In the genomic region with DNA sequence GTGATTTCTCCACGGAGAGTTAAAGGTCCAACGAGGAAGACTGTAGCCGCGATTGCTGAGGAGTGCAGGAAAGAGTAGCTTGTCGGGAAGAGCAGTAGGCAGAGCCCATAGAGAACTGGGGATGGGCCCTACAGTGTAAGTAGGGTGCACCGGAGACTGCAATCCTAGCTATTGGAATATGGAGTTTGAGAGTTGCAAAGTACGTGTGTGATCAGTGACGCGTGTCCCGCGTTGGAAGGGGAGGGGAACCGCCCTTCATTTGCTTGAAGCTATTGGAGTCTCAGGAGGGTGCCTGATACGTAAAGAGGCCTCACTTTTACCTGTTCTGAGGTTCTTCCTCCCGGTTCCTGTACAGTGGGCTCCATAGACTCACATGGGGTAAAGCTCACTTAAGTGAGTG, we compare ENCODE assay signal across 8 mouse cellular contexts. TPM values are rescaled to one million over a fixed set of nuclear protein-coding genes. Genes with fewer than 3 reads are reported as not detected.
DNase-seq lines count a peak whose midpoint lies in the region; ATAC-seq and TF ChIP-seq lines count a peak whose summit lies in the region.

No protein-coding gene starts in this region.

- H3K9ac ChIP-seq in heart, embryonic 11.5 days (ENCODE audit: low read depth, low read length) = peak overlapping the region; percentile 88; the same call in 1 of the 2 replicates
- peak overlapping the region; percentile 79 for H3K9ac ChIP-seq in ES-Bruce4 (ENCODE audit: low read depth, poor library complexity, severe bottlenecking)
- H3K9ac ChIP-seq in hindbrain, embryonic 11.5 days (ENCODE audit: low read depth, low read length) = peak overlapping the region; percentile 77
- peak overlapping the region; percentile 91 for H3K9ac ChIP-seq in liver, postnatal 0 days (replicated peaks)

- H3K9me3 ChIP-seq in heart, embryonic 11.5 days (replicated peaks; ENCODE audit: control insufficient read depth, low read length) = no peaks in the 10 kb centered on the region
- H3K9me3 ChIP-seq in ES-Bruce4 (replicated peaks; ENCODE audit: control insufficient read depth, insufficient read depth, low read length, poor library complexity, severe bottlenecking) = no peaks in the 10 kb centered on the region
- H3K9me3 ChIP-seq in hindbrain, embryonic 11.5 days (ENCODE audit: control insufficient read depth, low read length) = no peaks in the 10 kb centered on the region
- H3K9me3 ChIP-seq in liver, postnatal 0 days (ENCODE audit: low read length) = no peaks in the 10 kb centered on the region

- no peaks in the 10 kb centered on the region for H3K27me3 ChIP-seq in heart, embryonic 11.5 days (ENCODE audit: control insufficient read depth, insufficient read depth, low read length)
- H3K27me3 ChIP-seq in ES-Bruce4 (ENCODE audit: control insufficient read depth, insufficient read depth, low read length, poor library complexity, severe bottlenecking) = no peaks in the 10 kb centered on the region
- peaks cover 6% of the 10 kb centered on the region; the same call in 1 of the 2 replicates for H3K27me3 ChIP-seq in hindbrain, embryonic 11.5 days (ENCODE audit: control insufficient read depth, insufficient read depth, low read length)
- no peaks in the 10 kb centered on the region for H3K27me3 ChIP-seq in liver, postnatal 0 days (ENCODE audit: insufficient read depth, low read length)

- 36% methylated on average over 14 of the region's 14 CpGs for WGBS in heart, embryonic 11.5 days (ENCODE audit: insufficient replicate concordance)
- 25% methylated on average over 14 of the region's 14 CpGs for WGBS in hindbrain, embryonic 11.5 days
- WGBS in liver, postnatal 0 days (ENCODE audit: insufficient replicate concordance) = 22% methylated on average over 14 of the region's 14 CpGs

- peak overlapping the region; percentile 87 for H3K4me2 ChIP-seq in heart, embryonic 11.5 days
- H3K4me2 ChIP-seq in hindbrain, embryonic 11.5 days (replicated peaks; ENCODE audit: low read depth, low read length) = peak overlapping the region; percentile 83
- peak overlapping the region; percentile 100 for H3K4me2 ChIP-seq in liver, postnatal 0 days (ENCODE audit: low read depth, low read length)

- no peak for TF ChIP-seq EP300 in ES-Bruce4 (IDR thresholded peaks at IDR 0.05; ENCODE audit: insufficient read depth, low read depth, low read length)
- TF ChIP-seq EP300 in liver, postnatal 0 days (IDR thresholded peaks at IDR 0.05; ENCODE audit: low read depth) = no peak

- H3K4me3 ChIP-seq in heart, embryonic 11.5 days (ENCODE audit: low read depth, low read length) = peak overlapping the region; percentile 76
- peak overlapping the region; percentile 82 for H3K4me3 ChIP-seq in ES-Bruce4 (ENCODE audit: low read depth, low read length)
- peak overlapping the region; percentile 64 for H3K4me3 ChIP-seq in hindbrain, embryonic 11.5 days (ENCODE audit: low read depth, low read length)
- H3K4me3 ChIP-seq in liver, postnatal 0 days (ENCODE audit: low read depth, low read length) = peak overlapping the region; percentile 95

- TF ChIP-seq CTCF in ES-Bruce4 (IDR thresholded peaks at IDR 0.05; ENCODE audit: low read depth, low read length) = no peak
- no peak for TF ChIP-seq CTCF in liver, postnatal 0 days (IDR thresholded peaks at IDR 0.05; ENCODE audit: low read depth)

- peaks cover 11% of the 10 kb centered on the region for H3K4me1 ChIP-seq in heart, embryonic 11.5 days (ENCODE audit: control insufficient read depth, insufficient read depth, low read length)
- H3K4me1 ChIP-seq in ES-Bruce4 (ENCODE audit: control insufficient read depth, insufficient read depth, low read length) = no peaks in the 10 kb centered on the region
- peaks cover 6% of the 10 kb centered on the region for H3K4me1 ChIP-seq in hindbrain, embryonic 11.5 days (replicated peaks; ENCODE audit: control insufficient read depth, insufficient read depth, low read length)
- H3K4me1 ChIP-seq in liver, postnatal 0 days (ENCODE audit: insufficient read depth) = peaks cover 28% of the 10 kb centered on the region

- TF ChIP-seq POLR2A in ES-Bruce4 (IDR thresholded peaks at IDR 0.05; ENCODE audit: insufficient read depth, low read length) = no peak

- no peak for ATAC-seq in heart, embryonic 11.5 days (replicated peaks; ENCODE audit: insufficient number of reproducible peaks, low FRiP score, low TSS enrichment)
- ATAC-seq in hindbrain, embryonic 11.5 days (ENCODE audit: low FRiP score) = no peak
- ATAC-seq in liver, postnatal 0 days = peak; percentile 47

- no peak for DNase-seq in heart, postnatal 4 days
- no peak for DNase-seq in hindbrain, embryonic 11.5 days (ENCODE audit: low spot score)
- DNase-seq in liver, postnatal 0 days = peak; percentile 49
- no peak for DNase-seq in gastrocnemius, postnatal 10 days
- no peak for DNase-seq in left cerebral cortex, adult 11 months (ENCODE audit: low spot score)
- no peak for DNase-seq in layer of hippocampus, adult 9-11 months

- H3K36me3 ChIP-seq in heart, embryonic 11.5 days (ENCODE audit: control insufficient read depth, insufficient read depth, low read length) = peaks cover 9% of the 10 kb centered on the region
- H3K36me3 ChIP-seq in ES-Bruce4 (ENCODE audit: control insufficient read depth, insufficient read depth, low read length, poor library complexity, severe bottlenecking) = 0 out of 2 replicates have a peak, but pooled peaks cover 2% of the 10 kb centered on the region
- no peaks in the 10 kb centered on the region for H3K36me3 ChIP-seq in hindbrain, embryonic 11.5 days (ENCODE audit: control insufficient read depth, insufficient read depth, low read length)
- peaks cover 10% of the 10 kb centered on the region for H3K36me3 ChIP-seq in liver, postnatal 0 days (replicated peaks; ENCODE audit: insufficient read depth, low read length)

- no peak overlapping the region for H3K27ac ChIP-seq in heart, embryonic 11.5 days (ENCODE audit: low read depth, low read length)
- H3K27ac ChIP-seq in ES-Bruce4 (ENCODE audit: insufficient read depth, low read length) = no peak overlapping the region
- H3K27ac ChIP-seq in hindbrain, embryonic 11.5 days (ENCODE audit: low read depth, low read length) = no peak overlapping the region
- H3K27ac ChIP-seq in liver, postnatal 0 days (ENCODE audit: low read depth) = peak overlapping the region; percentile 78

RNA-seq across cellular contexts. Expression of a gene that starts 1.2 kb away (rescaled TPM):
- polyA plus RNA-seq in heart, embryonic 11.5 days (2014; fragmentation: Nextera tagmentation; extraction: Ambion mirVana) = 51.1 and 53.7 TPM in 2 replicates
- 10 to 100 TPM; 28.4 to 32.9 TPM for total RNA-seq in heart, postnatal 4 days (2021)
- polyA plus RNA-seq in ES-Bruce4 (2011; ENCODE audit: insufficient read depth, insufficient read length, low read depth, missing spikeins) = 32.4 and 33.5 TPM in 2 replicates
- polyA plus RNA-seq in hindbrain, embryonic 11.5 days (2014; fragmentation: Nextera tagmentation; extraction: Ambion mirVana) = 64.7 and 74.0 TPM in 2 replicates
- 117 and 121 TPM in 2 replicates for polyA plus RNA-seq in liver, postnatal 0 days (2015; fragmentation: Nextera tagmentation; extraction: Ambion mirVana)
- total RNA-seq in gastrocnemius, postnatal 10 days (2021) = 10 to 100 TPM; 32.7 to 36.9 TPM

RNA-seq across cellular contexts. Expression of a gene that starts 1.2 kb away (rescaled TPM):
- 11.3 and 12.8 TPM in 2 replicates for polyA plus RNA-seq in heart, embryonic 11.5 days (2014; fragmentation: Nextera tagmentation; extraction: Ambion mirVana)
- total RNA-seq in heart, postnatal 4 days (2021) = 1 to 10 TPM; 3.9 TPM
- polyA plus RNA-seq in ES-Bruce4 (2011; ENCODE audit: insufficient read depth, insufficient read length, low read depth, missing spikeins) = 10.1 and 14.0 TPM in 2 replicates
- polyA plus RNA-seq in hindbrain, embryonic 11.5 days (2014; fragmentation: Nextera tagmentation; extraction: Ambion mirVana) = 11.8 and 13.8 TPM in 2 replicates
- 33.1 and 33.9 TPM in 2 replicates for polyA plus RNA-seq in liver, postnatal 0 days (2015; fragmentation: Nextera tagmentation; extraction: Ambion mirVana)
- total RNA-seq in gastrocnemius, postnatal 10 days (2021) = 1 to 10 TPM; 4.9 to 5.6 TPM

RNA-seq across cellular contexts. Expression of a gene that starts 40.7 kb away (rescaled TPM):
- polyA plus RNA-seq in heart, embryonic 11.5 days (2014; fragmentation: Nextera tagmentation; extraction: Ambion mirVana) = 88.6 and 98.2 TPM in 2 replicates
- 10 to 100 TPM; 46.5 to 47.7 TPM for total RNA-seq in heart, postnatal 4 days (2021)
- 112 and 122 TPM in 2 replicates for polyA plus RNA-seq in ES-Bruce4 (2011; ENCODE audit: insufficient read depth, insufficient read length, low read depth, missing spikeins)
- 120 and 123 TPM in 2 replicates for polyA plus RNA-seq in hindbrain, embryonic 11.5 days (2014; fragmentation: Nextera tagmentation; extraction: Ambion mirVana)
- polyA plus RNA-seq in liver, postnatal 0 days (2015; fragmentation: Nextera tagmentation; extraction: Ambion mirVana) = 46.2 and 46.7 TPM in 2 replicates
- total RNA-seq in gastrocnemius, postnatal 10 days (2021) = 10 to 100 TPM; 44.3 to 44.9 TPM

RNA-seq across cellular contexts. Expression of a gene that starts 40.7 kb away (rescaled TPM):
- polyA plus RNA-seq in heart, embryonic 11.5 days (2014; fragmentation: Nextera tagmentation; extraction: Ambion mirVana) = 31.8 and 38.4 TPM in 2 replicates
- 10 to 100 TPM; 46.8 to 50.1 TPM for total RNA-seq in heart, postnatal 4 days (2021)
- polyA plus RNA-seq in ES-Bruce4 (2011; ENCODE audit: insufficient read depth, insufficient read length, low read depth, missing spikeins) = 37.3 and 43.1 TPM in 2 replicates
- 21.6 and 23.5 TPM in 2 replicates for polyA plus RNA-seq in hindbrain, embryonic 11.5 days (2014; fragmentation: Nextera tagmentation; extraction: Ambion mirVana)
- 6.8 and 8.2 TPM in 2 replicates for polyA plus RNA-seq in liver, postnatal 0 days (2015; fragmentation: Nextera tagmentation; extraction: Ambion mirVana)
- 10 to 100 TPM; 30.7 TPM for total RNA-seq in gastrocnemius, postnatal 10 days (2021)

RNA-seq across cellular contexts. Expression of a gene that starts 40.7 kb away (rescaled TPM):
- 69.0 and 71.5 TPM in 2 replicates for polyA plus RNA-seq in heart, embryonic 11.5 days (2014; fragmentation: Nextera tagmentation; extraction: Ambion mirVana)
- 100 to 1,000 TPM; 124 to 126 TPM for total RNA-seq in heart, postnatal 4 days (2021)
- 141 and 159 TPM in 2 replicates for polyA plus RNA-seq in ES-Bruce4 (2011; ENCODE audit: insufficient read depth, insufficient read length, low read depth, missing spikeins)
- 76.5 and 82.5 TPM in 2 replicates for polyA plus RNA-seq in hindbrain, embryonic 11.5 days (2014; fragmentation: Nextera tagmentation; extraction: Ambion mirVana)
- polyA plus RNA-seq in liver, postnatal 0 days (2015; fragmentation: Nextera tagmentation; extraction: Ambion mirVana) = 24.6 and 24.7 TPM in 2 replicates
- 10 to 100 TPM; 79.7 to 99.0 TPM for total RNA-seq in gastrocnemius, postnatal 10 days (2021)
